Mouse (Mus musculus): ENCODE results near the gene Carf.

- TF ChIP-seq CTCF (IDR thresholded peaks at IDR 0.05; ENCODE audit: borderline replicate concordance, extremely low read depth, insufficient read depth, insufficient read length), result no peak
- TF ChIP-seq POLR2A (IDR thresholded peaks at IDR 0.05; ENCODE audit: borderline replicate concordance, extremely low read depth, insufficient read depth, insufficient read length, poor library complexity, severe bottlenecking), result no peak
Observed at GRCm38 (mm10) chr1:60170251-60170650, 72.2 kb downstream of the Carf start.

Measured in brain, embryonic 14.5 days (tissue).